Mouse (Mus musculus) ES-Bruce4 (cell line): ENCODE measurements around the gene Narfl.

Source experiments
- CTCF ChIP-seq: IDR thresholded peaks from one replicate; pipeline ENCODE4 v1.8.1; 2011; ENCODE audit warnings: low read depth, low read length
- EP300 ChIP-seq: IDR thresholded peaks from 2 replicates; pipeline ENCODE4 v1.6.1; 2011; ENCODE audit warnings: low read depth, low read length; ENCODE audit not compliant: insufficient read depth
- POLR2A ChIP-seq: IDR thresholded peaks from one replicate; pipeline ENCODE4 v1.8.1; 2011; ENCODE audit warnings: low read length; ENCODE audit not compliant: insufficient read depth

DNA sequence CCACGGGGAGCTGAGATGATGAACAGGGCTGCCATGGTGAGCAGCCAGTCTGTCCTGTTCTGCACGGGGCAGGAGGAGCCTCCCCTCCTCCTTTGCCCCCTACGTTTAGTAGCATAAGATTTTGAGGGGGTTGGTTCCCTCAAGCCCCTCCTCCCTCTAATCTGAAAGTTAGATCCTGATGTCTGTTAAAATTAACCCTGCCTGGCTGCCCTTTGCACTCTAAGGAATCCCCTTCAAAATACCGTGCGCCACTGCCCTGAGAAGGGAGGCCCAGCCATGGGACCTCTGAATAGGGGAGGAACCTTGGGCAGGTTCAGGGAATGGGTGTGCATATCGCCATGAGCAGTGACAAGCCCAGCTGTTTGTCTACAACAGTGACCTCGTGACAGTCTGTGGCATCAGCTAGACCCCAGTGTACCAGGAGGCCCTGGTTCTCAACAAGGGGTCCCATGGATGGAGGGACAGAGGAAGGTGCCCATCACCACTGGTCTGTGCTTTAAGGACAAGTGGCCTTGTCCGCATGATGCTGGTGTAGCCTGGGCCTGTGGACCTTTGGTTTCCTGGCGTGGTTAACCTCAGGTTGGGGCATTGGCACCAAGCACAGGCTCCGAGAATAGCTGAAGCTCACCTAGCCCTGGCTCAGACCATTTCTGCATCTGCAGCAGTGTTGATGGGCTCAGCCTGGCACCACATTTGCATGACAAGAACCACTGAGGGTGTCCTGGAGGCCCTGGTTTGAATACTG is 1.9 kb downstream of the Narfl start:
- TF ChIP-seq CTCF (no peak), POLR2A (no peak), EP300 (no peak)
